Mouse (Mus musculus) limb, embryonic 12.5 days (tissue): Measurements from ENCODE around the gene Ide. TPM values are rescaled to one million over a fixed set of nuclear protein-coding genes. Genes with fewer than 3 reads are reported as not detected.

ENCODE experiments used
- ATAC-seq: fragments of 200-750 bp; cut with Nextera tagmentation; 2 replicates; pipeline ENCODE4 v1.8.0; 2017; ENCODE audit warnings: low read depth, moderate TSS enrichment; ENCODE audit not compliant: insufficient number of reproducible peaks, insufficient read depth, low FRiP score, low TSS enrichment
- H3K27ac ChIP-seq: fragments of 300-500 bp; sonication (generic); 2 replicates; pipeline ENCODE4 v1.5.1; 2016; ENCODE audit warnings: mild to moderate bottlenecking, moderate library complexity
- H3K27me3 ChIP-seq: fragments of 300-500 bp; sonication (generic); 2 replicates; pipeline ENCODE4 v1.6.1; 2016; ENCODE audit warnings: mild to moderate bottlenecking, moderate library complexity
- H3K36me3 ChIP-seq: fragments of 300-500 bp; sonication (generic); 2 replicates; pipeline ENCODE4 v1.6.1; 2016; ENCODE audit warnings: mild to moderate bottlenecking, moderate library complexity
- H3K4me1 ChIP-seq: fragments of 300-500 bp; sonication (generic); replicated peaks from 2 replicates; pipeline ENCODE4 v1.6.1; 2016
- H3K4me2 ChIP-seq: fragments of 300-500 bp; sonication (generic); 2 replicates; pipeline ENCODE4 v1.6.1; 2016; ENCODE audit warnings: mild to moderate bottlenecking, moderate library complexity
- H3K4me3 ChIP-seq: fragments of 300-500 bp; sonication (generic); replicated peaks from 2 replicates; pipeline ENCODE4 v1.5.1; 2016; ENCODE audit warnings: mild to moderate bottlenecking
- H3K9ac ChIP-seq: fragments of 300-500 bp; sonication (generic); replicated peaks from 2 replicates; pipeline ENCODE4 v1.6.1; 2016; ENCODE audit warnings: mild to moderate bottlenecking, moderate library complexity
- H3K9me3 ChIP-seq: fragments of 300-500 bp; sonication (generic); 2 replicates; pipeline ENCODE4 v1.6.1; 2016; ENCODE audit warnings: mild to moderate bottlenecking, moderate library complexity
- WGBS: fragments of 180-500 bp; shearing (Covaris S2); methylation state at CpG from one replicate; pipeline ENCODE4 v1.1.7; 2016; 5-methylcytosine and 5-hydroxymethylcytosine counted together
- polyA plus RNA-seq: library from polyadenylated mRNA; unstranded; fragments of >200 nt; fragmentation: Nextera tagmentation; extraction: Ambion mirVana; gene quantifications from 2 replicates; pipeline ENCODE4 v1.2.1, GENCODE M21; 2016

Gene Ide
- polyA plus RNA-seq, 1 experiment from 2014 or later: 39.7 TPM

DNA sequence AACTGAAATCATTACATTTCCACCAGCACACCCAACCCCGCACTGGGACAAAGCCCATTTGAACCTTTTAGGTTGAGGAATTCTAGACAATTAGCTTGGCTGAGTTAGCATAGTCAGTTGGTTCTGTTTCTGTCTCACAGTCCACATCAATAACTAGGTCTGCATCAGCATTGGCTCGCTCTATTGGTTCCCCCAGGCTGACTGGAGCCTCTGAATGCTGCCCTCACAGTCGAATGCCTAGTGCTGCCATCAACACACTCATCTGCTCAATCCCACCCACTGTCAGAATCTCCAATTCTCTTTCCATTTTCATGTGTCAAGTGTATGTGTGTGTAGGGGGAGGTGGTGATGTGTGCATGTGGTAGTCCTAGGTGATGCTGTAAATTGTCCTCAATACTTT, 31.5 kb downstream of the Ide start:
- no peaks in the 10 kb centered on the region for H3K9me3 ChIP-seq
- H3K27ac ChIP-seq: no peak overlapping the region
- WGBS: 94% methylated on average over 3 of the region's 3 CpGs
- no peaks in the 10 kb centered on the region for H3K27me3 ChIP-seq
- no peaks in the 10 kb centered on the region for H3K4me1 ChIP-seq
- no peak for ATAC-seq
- peaks cover 13% of the 10 kb centered on the region; the same call in 1 of the 2 replicates for H3K36me3 ChIP-seq
- no peak overlapping the region for H3K9ac ChIP-seq
- no peak overlapping the region for H3K4me3 ChIP-seq
- no peak overlapping the region for H3K4me2 ChIP-seq

DNA sequence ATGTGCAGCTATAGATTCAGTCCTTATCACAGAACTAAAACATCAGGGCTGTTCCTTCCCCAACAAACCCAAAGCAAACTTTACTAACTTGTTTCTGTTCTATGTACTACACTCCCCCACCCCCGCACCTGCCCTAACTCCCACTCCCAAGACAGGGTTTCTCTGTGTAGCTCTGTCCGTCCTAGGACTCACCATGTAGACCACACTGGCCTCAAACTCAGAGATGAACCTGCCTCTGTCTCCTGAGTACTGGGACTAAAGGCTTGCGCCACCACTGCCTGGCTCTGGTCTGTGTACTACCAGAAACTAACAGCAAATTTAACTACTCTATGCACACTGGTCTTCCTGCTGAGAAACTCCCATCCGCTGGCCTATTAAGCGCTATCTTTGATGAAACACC, 32.8 kb downstream of the Ide start:
- ATAC-seq: no peak
- peaks cover 9% of the 10 kb centered on the region; the same call in 1 of the 2 replicates for H3K36me3 ChIP-seq
- 95% methylated on average over 5 of the region's 5 CpGs for WGBS
- H3K27ac ChIP-seq: no peak overlapping the region
- H3K4me3 ChIP-seq: no peak overlapping the region
- no peaks in the 10 kb centered on the region for H3K27me3 ChIP-seq
- H3K4me1 ChIP-seq: no peaks in the 10 kb centered on the region
- H3K4me2 ChIP-seq: no peak overlapping the region
- H3K9ac ChIP-seq: no peak overlapping the region
- no peaks in the 10 kb centered on the region for H3K9me3 ChIP-seq

DNA sequence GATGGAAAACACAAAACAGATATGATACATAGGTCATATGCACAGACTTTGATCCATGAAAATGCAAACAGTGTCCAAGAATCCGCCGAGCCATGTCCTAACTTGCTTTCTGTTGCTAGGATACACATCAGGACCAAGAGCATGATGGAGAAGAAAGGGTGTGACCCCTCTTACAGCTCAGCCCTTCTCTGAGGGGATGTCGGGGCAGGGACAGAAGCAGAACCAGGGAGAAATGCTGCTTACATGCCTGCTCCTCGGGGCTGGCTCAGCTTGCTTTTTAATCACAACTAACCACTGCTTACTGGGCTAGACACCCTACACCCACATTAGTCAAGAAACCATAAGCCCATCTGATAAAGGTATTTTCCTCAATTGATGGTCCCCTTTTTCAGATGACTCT, 33.6 kb downstream of the Ide start:
- no peak overlapping the region for H3K9ac ChIP-seq
- 81% methylated on average over 4 of the region's 4 CpGs for WGBS
- H3K4me1 ChIP-seq: no peaks in the 10 kb centered on the region
- peaks cover 9% of the 10 kb centered on the region; the same call in 1 of the 2 replicates for H3K36me3 ChIP-seq
- no peak overlapping the region for H3K27ac ChIP-seq
- no peak for ATAC-seq
- no peaks in the 10 kb centered on the region for H3K27me3 ChIP-seq
- H3K4me2 ChIP-seq: no peak overlapping the region
- no peaks in the 10 kb centered on the region for H3K9me3 ChIP-seq
- no peak overlapping the region for H3K4me3 ChIP-seq

DNA sequence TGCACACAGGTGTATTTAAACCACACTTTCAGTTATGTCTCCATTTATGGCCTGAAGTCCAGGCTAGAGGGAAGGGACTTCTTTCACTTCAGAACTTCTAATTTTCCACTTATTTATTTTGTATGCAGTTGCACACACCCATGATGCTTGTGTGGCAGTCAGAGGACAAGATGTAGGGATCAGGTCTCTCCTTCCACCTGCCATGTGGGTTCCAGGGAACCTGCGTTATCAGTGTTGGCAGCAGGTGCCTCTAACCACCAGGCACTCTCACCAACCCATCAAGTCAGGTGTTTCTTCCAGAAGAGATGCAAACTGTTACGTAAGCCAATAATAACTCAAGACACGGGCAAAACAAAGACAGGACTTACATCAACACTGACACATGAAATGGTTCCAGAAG, 35.9 kb downstream of the Ide start:
- Histone ChIP-seq H3K36me3 (peaks cover 9% of the 10 kb centered on the region; the same call in 1 of the 2 replicates), H3K4me2 (no peak overlapping the region), H3K27ac (no peak overlapping the region), H3K4me3 (no peak overlapping the region), H3K4me1 (no peaks in the 10 kb centered on the region), H3K27me3 (no peaks in the 10 kb centered on the region), H3K9ac (no peak overlapping the region), H3K9me3 (no peaks in the 10 kb centered on the region)
- 93% methylated on average over 3 of the region's 3 CpGs for WGBS
- no peak for ATAC-seq

DNA sequence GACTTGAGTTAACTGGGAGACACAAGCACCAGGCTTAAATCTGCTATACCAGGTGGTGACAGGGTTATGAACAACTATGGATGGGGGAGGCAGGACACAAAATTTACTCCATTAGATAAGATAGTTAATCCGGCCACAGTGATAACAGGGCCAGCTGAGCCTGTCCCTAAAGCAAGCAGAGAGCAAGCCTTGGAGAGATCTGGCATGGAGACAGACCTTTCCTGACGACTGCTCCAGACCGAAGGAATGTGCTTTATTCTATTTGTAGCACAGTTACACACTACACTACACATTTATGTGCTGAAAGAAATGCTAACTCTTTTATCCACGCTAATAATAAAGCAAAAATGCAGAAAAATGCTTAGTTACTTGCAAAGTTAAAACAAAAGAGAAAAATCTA, 46.0 kb downstream of the Ide start:
- Histone ChIP-seq H3K4me3 (no peak overlapping the region), H3K27me3 (no peaks in the 10 kb centered on the region), H3K9me3 (no peaks in the 10 kb centered on the region), H3K4me1 (no peaks in the 10 kb centered on the region), H3K4me2 (no peak overlapping the region), H3K27ac (no peak overlapping the region), H3K36me3 (peaks cover 4% of the 10 kb centered on the region; the same call in 1 of the 2 replicates), H3K9ac (no peak overlapping the region)
- WGBS: 73% methylated on average over 4 of the region's 4 CpGs
- no peak for ATAC-seq

DNA sequence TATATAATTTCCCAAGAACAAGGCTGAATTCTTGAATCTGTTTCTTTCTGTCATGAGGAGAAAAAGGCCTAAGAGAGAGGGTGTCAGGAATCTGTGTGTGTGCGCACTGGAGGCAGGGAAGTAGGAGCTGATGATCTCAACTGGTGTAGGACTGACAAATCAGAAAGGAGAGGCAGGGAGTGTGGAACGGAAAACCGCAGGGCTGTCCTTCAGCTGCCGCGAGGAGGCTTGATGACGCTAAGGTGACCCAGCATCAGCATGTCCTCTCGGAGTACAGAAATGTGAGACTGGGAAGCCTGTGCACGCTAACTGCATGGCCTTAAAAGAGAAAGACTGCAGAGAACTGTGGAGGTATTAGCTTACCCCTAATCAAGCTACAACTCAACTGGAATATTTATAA, 46.7 kb downstream of the Ide start:
- H3K4me2 ChIP-seq: no peak overlapping the region
- H3K27me3 ChIP-seq: no peaks in the 10 kb centered on the region
- no peak for ATAC-seq
- no peaks in the 10 kb centered on the region for H3K4me1 ChIP-seq
- no peak overlapping the region for H3K4me3 ChIP-seq
- H3K36me3 ChIP-seq: peaks cover 5% of the 10 kb centered on the region; the same call in 1 of the 2 replicates
- H3K9ac ChIP-seq: no peak overlapping the region
- 76% methylated on average over 8 of the region's 8 CpGs for WGBS
- H3K27ac ChIP-seq: no peak overlapping the region
- H3K9me3 ChIP-seq: no peaks in the 10 kb centered on the region

DNA sequence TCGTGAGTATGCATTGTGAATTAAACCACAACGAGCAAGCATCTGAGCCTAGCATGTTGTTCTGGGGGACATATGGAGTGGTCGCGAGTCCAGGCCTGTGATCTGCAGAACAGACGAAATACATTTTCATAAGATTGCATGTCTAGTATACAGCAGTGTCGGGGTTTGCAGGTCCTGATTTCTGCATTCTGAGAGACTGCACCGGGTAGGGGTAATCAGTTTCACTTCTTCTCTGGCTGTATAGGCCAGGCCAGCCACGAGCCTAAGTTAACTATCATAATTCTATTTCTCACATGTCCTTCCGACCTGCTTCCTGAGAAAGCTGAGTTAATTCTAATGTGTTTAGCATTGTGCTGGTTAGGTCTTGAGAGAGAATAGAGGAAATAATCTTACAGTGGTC, 52.9 kb downstream of the Ide start:
- Histone ChIP-seq H3K9ac (no peak overlapping the region), H3K4me3 (no peak overlapping the region), H3K36me3 (peaks cover 37% of the 10 kb centered on the region), H3K4me1 (no peaks in the 10 kb centered on the region), H3K27ac (no peak overlapping the region), H3K4me2 (no peak overlapping the region), H3K9me3 (no peaks in the 10 kb centered on the region), H3K27me3 (no peaks in the 10 kb centered on the region)
- 95% methylated on average over 9 of the region's 9 CpGs for WGBS
- no peak for ATAC-seq

DNA sequence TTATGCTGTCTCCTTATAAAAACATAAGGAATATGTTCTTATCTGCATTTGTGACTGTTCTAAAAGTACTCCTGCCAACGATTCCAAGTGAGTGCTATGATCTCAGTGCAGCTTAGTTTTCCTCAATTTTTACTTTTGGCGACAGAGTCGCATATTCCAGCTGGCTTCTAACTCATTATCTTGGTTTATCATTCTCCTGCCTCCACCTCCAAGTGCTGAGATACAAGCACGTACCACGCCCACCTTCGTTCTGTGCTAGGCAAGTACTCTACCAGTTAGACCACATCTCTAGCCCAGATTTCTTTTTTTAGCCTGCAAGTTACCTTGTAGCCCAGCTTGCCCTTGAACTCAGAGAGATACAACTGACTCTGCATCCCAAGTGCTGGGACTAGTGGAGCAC, 54.5 kb downstream of the Ide start:
- no peaks in the 10 kb centered on the region for H3K9me3 ChIP-seq
- H3K4me3 ChIP-seq: no peak overlapping the region
- H3K4me2 ChIP-seq: no peak overlapping the region
- ATAC-seq: no peak
- H3K4me1 ChIP-seq: no peaks in the 10 kb centered on the region
- H3K27ac ChIP-seq: no peak overlapping the region
- no peaks in the 10 kb centered on the region for H3K27me3 ChIP-seq
- H3K9ac ChIP-seq: no peak overlapping the region
- H3K36me3 ChIP-seq: peaks cover 43% of the 10 kb centered on the region
- 93% methylated on average over 6 of the region's 6 CpGs for WGBS

DNA sequence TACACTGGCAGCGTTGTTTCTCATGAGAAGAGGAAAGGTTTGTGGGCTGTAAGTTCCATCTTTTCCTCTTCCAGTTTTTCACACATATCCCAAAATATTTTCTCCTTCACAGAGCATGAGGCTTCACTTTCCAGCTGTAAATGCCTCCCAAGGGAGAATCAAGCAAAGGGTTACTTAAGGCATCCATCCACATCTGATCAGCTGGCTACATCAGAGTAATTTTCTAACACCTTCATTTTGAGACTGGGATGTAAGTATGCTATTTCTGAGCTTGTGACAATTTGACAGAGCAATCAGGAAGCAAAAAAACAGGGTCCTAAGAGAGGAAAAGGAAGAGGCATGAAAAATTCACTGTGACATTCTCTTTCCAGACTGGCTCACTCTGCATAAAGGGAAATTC, 55.9 kb downstream of the Ide start:
- no peak for ATAC-seq
- Histone ChIP-seq H3K9me3 (no peaks in the 10 kb centered on the region), H3K36me3 (peaks cover 52% of the 10 kb centered on the region), H3K4me2 (no peak overlapping the region), H3K27me3 (no peaks in the 10 kb centered on the region), H3K4me3 (no peak overlapping the region), H3K9ac (no peak overlapping the region), H3K27ac (no peak overlapping the region), H3K4me1 (no peaks in the 10 kb centered on the region)
- 94% methylated on average over 1 of the region's 1 CpGs for WGBS

DNA sequence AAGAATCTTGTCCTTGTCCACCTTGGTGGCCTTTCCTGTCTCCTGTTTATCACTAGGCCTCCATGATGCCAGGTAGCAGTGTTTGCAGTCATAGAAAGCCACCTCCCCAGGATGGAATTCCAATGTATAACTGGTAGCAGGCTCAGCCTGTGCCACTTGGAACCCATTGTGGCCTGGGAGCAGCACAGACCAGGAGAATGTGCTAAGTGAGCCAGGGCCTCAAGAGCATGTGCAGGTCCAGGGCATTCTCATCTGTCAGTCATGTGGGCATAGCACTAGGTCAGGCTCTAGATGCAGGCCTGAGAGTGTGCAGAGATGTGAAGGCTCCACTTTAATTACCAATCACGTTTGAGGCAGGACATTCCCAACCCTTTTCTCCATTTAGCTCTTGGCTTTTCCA, 58.5 kb downstream of the Ide start:
- no peaks in the 10 kb centered on the region for H3K9me3 ChIP-seq
- H3K4me1 ChIP-seq: no peaks in the 10 kb centered on the region
- no peak for ATAC-seq
- H3K4me2 ChIP-seq: no peak overlapping the region
- no peaks in the 10 kb centered on the region for H3K27me3 ChIP-seq
- H3K27ac ChIP-seq: no peak overlapping the region
- peaks cover 54% of the 10 kb centered on the region for H3K36me3 ChIP-seq
- no peak overlapping the region for H3K9ac ChIP-seq
- no peak overlapping the region for H3K4me3 ChIP-seq
- WGBS: 71% methylated on average over 1 of the region's 1 CpGs

DNA sequence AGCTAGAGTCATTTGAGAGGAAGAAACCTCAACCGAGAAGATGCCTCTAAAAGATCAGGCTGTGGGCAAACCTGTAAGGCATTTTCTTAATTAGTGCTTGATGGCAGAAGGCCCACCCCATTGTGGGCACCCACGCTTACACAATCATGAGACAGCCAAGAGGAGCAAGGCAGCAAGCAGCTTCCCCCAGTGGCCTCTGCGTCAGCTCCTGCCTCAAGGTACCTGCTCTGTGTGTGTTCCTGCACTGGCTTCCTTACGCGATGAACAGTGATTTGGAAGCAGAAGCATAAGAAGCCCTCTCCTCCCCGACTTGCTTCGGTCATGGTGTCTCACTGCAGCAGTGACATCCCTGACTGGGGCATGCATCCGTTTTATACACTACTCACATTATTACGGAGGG, 62.1 kb downstream of the Ide start:
- Histone ChIP-seq H3K36me3 (peaks cover 35% of the 10 kb centered on the region), H3K4me1 (no peaks in the 10 kb centered on the region), H3K4me3 (no peak overlapping the region), H3K9me3 (no peaks in the 10 kb centered on the region), H3K27me3 (no peaks in the 10 kb centered on the region), H3K4me2 (no peak overlapping the region), H3K27ac (no peak overlapping the region), H3K9ac (no peak overlapping the region)
- 91% methylated on average over 9 of the region's 9 CpGs for WGBS
- no peak for ATAC-seq

DNA sequence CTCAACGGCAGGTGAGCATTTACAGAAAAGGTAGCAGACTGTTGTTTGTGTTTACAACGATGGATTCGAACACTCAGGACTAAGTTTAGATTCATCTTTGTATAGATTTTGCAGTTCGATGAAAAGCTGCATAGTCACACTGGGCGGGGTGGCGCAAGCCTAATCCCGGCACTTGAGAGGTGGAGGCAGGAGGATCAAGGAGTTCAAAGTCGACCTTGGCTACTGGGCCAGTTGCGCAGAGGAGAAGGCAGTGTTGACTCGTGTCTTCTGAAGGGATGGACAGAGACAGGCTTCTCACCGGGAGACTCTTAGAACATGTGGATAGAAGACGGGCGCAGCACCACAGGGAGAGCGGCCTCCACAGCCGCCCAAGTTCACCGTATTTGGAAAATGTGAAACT, 68.5 kb downstream of the Ide start:
- H3K9me3 ChIP-seq: no peaks in the 10 kb centered on the region
- H3K36me3 ChIP-seq: peaks cover 11% of the 10 kb centered on the region; the same call in 1 of the 2 replicates
- no peak overlapping the region for H3K27ac ChIP-seq
- no peaks in the 10 kb centered on the region for H3K27me3 ChIP-seq
- H3K4me3 ChIP-seq: no peak overlapping the region
- whole genome bisulfite sequencing: 91% methylated on average over 16 of the region's 16 CpGs
- H3K4me1 ChIP-seq: no peaks in the 10 kb centered on the region
- ATAC-seq: no peak
- H3K4me2 ChIP-seq: no peak overlapping the region
- H3K9ac ChIP-seq: no peak overlapping the region
